Mouse (Mus musculus) liver, adult (tissue): ENCODE results near the gene Ramp1.

Source experiments
- GATA4 ChIP-seq: IDR thresholded peaks from 2 replicates; pipeline ENCODE4 v1.6.1; 2014; ENCODE audit warnings: mild to moderate bottlenecking, low read length; ENCODE audit not compliant: insufficient replicate concordance

Ramp1 gene

DNA sequence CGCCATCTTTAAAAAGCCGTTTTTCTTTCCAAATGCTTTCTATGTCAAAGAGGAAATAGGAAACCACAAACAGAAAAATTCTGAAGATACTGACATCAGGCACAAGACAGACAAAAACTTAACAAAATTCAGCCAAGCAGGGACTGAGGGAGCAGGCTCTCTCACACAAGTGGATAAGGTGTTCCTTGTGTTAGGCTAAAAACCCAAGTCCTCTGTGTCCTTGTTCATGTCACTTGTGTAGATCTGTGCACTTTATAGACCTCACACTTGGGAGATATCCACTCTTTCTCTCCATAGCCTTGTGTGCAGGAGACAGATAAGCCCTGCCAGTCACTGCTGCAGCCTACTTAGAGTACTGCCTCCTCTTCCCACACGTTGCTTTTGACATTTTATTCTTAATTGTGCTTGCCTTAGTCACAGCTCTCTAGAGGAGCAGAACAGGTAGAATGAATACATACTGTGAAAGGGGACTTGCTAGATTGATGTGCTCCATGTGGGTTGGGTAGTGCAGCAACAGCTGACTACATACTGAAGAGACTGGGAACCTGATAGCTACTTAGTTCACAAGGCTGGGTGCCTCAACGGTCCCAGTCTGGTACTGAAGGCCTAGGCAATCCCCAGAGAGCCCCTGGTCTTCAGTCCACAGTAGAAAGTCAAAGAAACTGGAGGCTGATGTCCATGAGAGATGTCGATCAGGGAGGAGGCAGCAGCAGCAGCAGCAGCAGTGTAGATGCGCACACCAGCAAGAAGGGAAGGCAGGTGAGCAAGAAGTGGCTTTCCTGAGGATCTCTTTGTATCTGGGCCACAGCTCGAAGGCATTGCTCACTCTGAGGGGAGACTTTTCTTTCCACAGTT is 8.4 kb downstream of the Ramp1 start:
- TF ChIP-seq GATA4, result no peak

- TF ChIP-seq GATA4, result no peak
These were observed 9.3 kb downstream of the Ramp1 start for GRCm38 (mm10) chr1:91188851-91189460.

DNA sequence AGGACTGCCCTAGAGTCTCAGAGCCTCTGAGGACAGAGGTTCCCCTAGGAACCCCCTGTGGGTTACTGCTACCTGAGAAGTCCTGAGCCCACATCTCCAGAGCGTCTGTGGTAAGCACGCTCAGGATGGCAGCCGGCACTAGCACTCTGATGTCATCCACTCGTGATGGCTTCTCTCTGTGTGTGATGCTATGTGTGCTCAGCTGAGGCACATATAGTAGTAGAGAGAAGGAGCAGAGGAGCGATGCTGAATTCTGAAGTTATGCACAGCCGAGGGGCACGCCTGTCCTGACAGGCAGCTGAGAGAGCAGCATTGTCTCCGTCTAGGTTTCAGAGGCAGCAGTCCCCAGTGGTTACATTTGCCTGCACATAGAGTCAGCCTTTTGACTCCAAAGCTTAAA is 12.6 kb downstream of the Ramp1 start:
- no peak for TF ChIP-seq GATA4

- TF ChIP-seq GATA4, result no peak
These were observed 13.6 kb downstream of the Ramp1 start for GRCm38 (mm10) chr1:91193242-91193641.

DNA sequence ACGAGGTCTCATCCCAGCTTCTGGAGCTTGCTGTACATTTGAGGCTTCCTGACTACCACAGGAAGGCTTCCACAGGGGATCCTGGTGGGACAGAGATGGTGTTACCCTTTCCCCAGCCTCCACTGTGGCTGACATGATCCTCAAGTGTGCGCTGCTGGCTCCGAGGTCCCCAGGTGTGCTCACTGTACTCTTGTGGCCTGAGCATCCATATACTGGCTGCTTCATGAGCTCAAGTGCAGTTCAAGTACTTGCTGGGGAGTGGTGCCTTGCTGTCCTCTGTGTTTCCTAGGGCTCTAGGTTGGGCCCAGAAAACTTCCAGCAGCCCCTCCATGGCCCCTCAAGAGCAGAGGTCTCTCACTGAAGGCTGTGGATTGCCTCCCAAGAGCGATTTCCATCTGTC is 14.1 kb downstream of the Ramp1 start:
- no peak for TF ChIP-seq GATA4

GRCm38 (mm10) chr1:91199793-91200192 is 20.2 kb downstream of the Ramp1 start:
- TF ChIP-seq GATA4, result no peak

- no peak for TF ChIP-seq GATA4
These were observed 21.5 kb downstream of the Ramp1 start for GRCm38 (mm10) chr1:91201122-91201521.

- no peak for TF ChIP-seq GATA4
These were observed 24.7 kb downstream of the Ramp1 start for GRCm38 (mm10) chr1:91204221-91204765.

DNA sequence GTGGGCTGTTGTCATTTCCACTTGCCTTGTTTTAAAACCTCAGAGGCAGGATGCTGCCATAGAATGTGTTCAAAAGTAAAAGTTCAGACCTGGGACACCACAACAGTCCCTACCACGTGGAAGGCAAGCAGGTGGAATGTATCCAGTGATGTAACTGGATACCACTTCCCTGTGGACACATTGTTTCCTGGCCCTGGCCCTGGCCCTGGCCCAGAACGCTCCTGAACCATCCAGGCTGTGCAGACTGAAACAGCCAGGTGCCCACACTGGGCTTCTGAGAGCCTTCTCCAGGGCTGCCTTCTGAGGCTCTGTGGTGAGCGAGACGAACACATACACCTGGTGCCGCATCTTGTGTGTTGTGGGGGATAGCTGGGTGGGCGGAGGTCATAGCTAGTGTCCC is 26.0 kb downstream of the Ramp1 start:
- no peak for TF ChIP-seq GATA4

GRCm38 (mm10) chr1:91206336-91206735 is 26.7 kb downstream of the Ramp1 start:
- no peak for TF ChIP-seq GATA4

DNA sequence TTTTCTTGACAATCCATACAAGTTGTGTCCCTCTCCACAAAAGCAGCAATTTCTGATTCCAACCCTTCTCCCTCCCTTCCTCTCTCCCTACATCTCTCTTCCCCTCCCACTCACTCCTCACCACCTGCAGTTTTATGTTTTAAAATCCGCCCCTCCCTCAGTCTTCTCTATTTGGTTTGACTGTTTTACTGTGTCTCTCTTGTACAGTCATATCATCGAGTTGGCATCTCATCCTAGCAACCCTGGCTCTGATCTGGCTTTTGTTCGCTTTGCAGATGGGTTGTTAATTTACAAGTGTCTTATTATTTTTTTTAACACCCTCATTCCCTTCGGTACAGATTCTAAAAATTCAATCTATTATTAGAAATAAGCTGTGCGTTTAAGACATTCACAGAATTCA is 27.3 kb downstream of the Ramp1 start:
- no peak for TF ChIP-seq GATA4

GRCm38 (mm10) chr1:91207334-91208074 is 27.9 kb downstream of the Ramp1 start:
- no peak for TF ChIP-seq GATA4

DNA sequence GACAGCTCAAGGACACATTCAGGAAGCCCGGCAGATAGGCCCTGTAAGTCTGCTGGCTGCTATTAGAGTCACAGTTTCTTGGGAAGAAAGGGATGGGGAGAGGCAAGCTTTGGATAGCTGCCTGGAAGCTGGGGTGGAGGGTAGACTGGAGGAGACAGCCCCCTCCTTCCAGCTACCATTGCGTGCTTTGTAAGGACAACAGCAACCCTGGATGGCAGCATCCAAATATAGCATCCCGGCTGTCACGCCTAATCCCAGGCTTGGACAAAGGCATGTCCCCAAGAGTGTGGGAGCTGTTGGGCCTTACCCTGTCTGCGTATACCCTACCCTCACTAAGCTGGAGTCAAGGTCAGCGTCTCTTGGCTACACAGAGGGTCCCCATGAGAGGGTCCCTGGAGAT is 29.7 kb downstream of the Ramp1 start:
- TF ChIP-seq GATA4, result no peak

- TF ChIP-seq GATA4, result no peak
These were observed 30.2 kb downstream of the Ramp1 start for GRCm38 (mm10) chr1:91209785-91210184.

GRCm38 (mm10) chr1:91211099-91211498 is 31.5 kb downstream of the Ramp1 start:
- no peak for TF ChIP-seq GATA4

DNA sequence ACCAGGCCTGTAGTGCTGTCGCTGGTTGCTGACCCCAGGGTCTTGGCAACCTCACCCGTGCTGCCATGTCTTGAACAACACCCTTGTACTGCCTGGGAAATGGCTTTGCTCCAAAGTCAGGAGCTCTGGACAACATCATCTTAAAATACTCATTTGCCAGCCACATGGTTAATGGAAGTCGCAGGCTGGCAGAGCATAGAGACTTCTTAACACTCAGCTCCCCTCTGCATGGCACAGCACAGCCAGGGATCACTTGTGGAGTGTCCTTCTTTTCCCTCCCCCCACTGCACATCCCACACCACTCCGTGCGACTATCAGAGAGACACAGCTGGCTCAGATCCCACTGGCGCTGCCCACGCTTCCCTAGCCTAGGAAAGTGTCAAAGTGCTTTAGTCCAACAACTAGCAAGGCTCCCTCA is 32.0 kb downstream of the Ramp1 start:
- no peak for TF ChIP-seq GATA4
